Mouse (Mus musculus): Measurements from ENCODE around the gene Irf9. TPM values are rescaled to one million over a fixed set of nuclear protein-coding genes. Genes with fewer than 3 reads are reported as not detected.

Irf9 gene
- total RNA-seq, 2 experiments from 2014 or later, result 9.6 to 12.2 TPM

DNA sequence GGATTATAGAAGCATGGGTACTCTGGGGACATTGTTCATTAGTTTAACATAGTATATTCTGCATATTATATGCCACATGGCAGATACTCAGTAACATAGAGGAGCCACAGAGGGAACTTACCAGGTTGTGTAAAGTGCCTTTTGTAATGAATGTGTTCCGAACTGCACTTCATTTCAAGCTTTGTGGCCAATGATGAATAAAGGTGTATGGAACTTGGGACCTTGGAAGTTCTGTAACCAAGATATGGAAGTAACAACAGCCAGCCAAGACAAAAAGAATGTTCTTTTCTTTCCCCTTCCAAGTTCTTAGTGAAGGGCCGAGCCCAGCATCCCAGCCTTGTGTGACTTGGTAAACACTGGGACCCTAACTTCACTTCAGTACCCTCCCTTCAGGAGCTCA, 46.5 kb downstream of the Irf9 start, which contains the start of gene Tssk4:
Gene Tssk4, plus strand, starts transcription at position 301 of the 400 bp plus-strand sequence.
- no peak for DNase-seq (ENCODE audit: extremely low spot score in 1 of 2, low spot score in 1 of 2)

GRCm38 (mm10) chr14:55651528-55651927, 48.2 kb downstream of the Irf9 start:
- no peak for DNase-seq (ENCODE audit: extremely low spot score in 1 of 2, low spot score in 1 of 2)

- DNase-seq (ENCODE audit: extremely low spot score in 1 of 2, low spot score in 1 of 2), result no peak
These were observed 53.6 kb downstream of the Irf9 start for GRCm38 (mm10) chr14:55656935-55657334.

- DNase-seq (ENCODE audit: extremely low spot score in 1 of 2, low spot score in 1 of 2), result no peak
These were observed 54.6 kb downstream of the Irf9 start for GRCm38 (mm10) chr14:55658011-55658410.

Other genes starting within 250 kb of the Irf9 start
- 10 to 100 TPM; 20.7 to 22.1 TPM for gene Dhrs4, start 124.8 kb upstream of the Irf9 start, total RNA-seq (2021)
- gene Carmil3, start 112.9 kb upstream of the Irf9 start, total RNA-seq (2021), result 10 to 100 TPM; 47.0 to 66.6 TPM
- 100 to 1,000 TPM; 664 to 669 TPM for gene Cpne6, start 93.1 kb upstream of the Irf9 start, total RNA-seq (2021)
- 1 to 10 TPM; 2.1 to 2.2 TPM for gene Nrl, start 78.6 kb upstream of the Irf9 start, total RNA-seq (2021)
- 10 to 100 TPM; 37.2 to 37.8 TPM for gene Pck2, start 63.3 kb upstream of the Irf9 start, total RNA-seq (2021)
- gene Dcaf11, start 43.6 kb upstream of the Irf9 start, total RNA-seq (2021), result 10 to 100 TPM; 72.7 to 86.4 TPM
- gene A730061H03Rik, start 43.2 kb upstream of the Irf9 start, total RNA-seq (2021), result under 1 TPM; 0.89 to 0.92 TPM
- not detected for gene Fitm1, start 28.0 kb upstream of the Irf9 start, total RNA-seq (2021)
- gene Psme1, start 25.4 kb upstream of the Irf9 start, total RNA-seq (2021), result 10 to 100 TPM; 49.3 to 56.6 TPM
- 10 to 100 TPM; 47.2 to 56.6 TPM for gene Emc9, start 18.3 kb upstream of the Irf9 start, total RNA-seq (2021)
- gene Psme2, start 12.5 kb upstream of the Irf9 start, total RNA-seq (2021), result 10 to 100 TPM; 47.9 to 55.6 TPM
- gene Rnf31, start 11.9 kb upstream of the Irf9 start, total RNA-seq (2021), result 10 to 100 TPM; 36.4 to 41.9 TPM
- gene Rec8, start 14.5 kb downstream of the Irf9 start, total RNA-seq (2021), result 1 to 10 TPM; 1.2 to 2.7 TPM
- gene Ipo4, start 32.4 kb downstream of the Irf9 start, total RNA-seq (2021), result 100 to 1,000 TPM; 118 to 121 TPM
- gene Gm49378, start 34.3 kb downstream of the Irf9 start, total RNA-seq (2021), result 1 to 10 TPM; 2.1 to 6.3 TPM
- gene Tm9sf1, start 40.2 kb downstream of the Irf9 start, total RNA-seq (2021), result 10 to 100 TPM; 42.2 to 49.7 TPM
- gene Tssk4, start 46.6 kb downstream of the Irf9 start, total RNA-seq (2021), result under 1 TPM; 0.71 to 0.94 TPM
- gene Mdp1, start 56.9 kb downstream of the Irf9 start, total RNA-seq (2021), result 10 to 100 TPM; 49.2 to 50.4 TPM
- gene Gmpr2, start 68.4 kb downstream of the Irf9 start, total RNA-seq (2021), result 10 to 100 TPM; 26.8 to 29.3 TPM
- 100 to 1,000 TPM; 303 to 311 TPM for gene Nedd8, start 68.6 kb downstream of the Irf9 start, total RNA-seq (2021)
- 10 to 100 TPM; 14.0 to 14.9 TPM for gene Tinf2, start 78.2 kb downstream of the Irf9 start, total RNA-seq (2021)
- gene Tgm1, start 110.4 kb downstream of the Irf9 start, total RNA-seq (2021), result under 1 TPM; 0.17 to 0.23 TPM
- 10 to 100 TPM; 40.1 to 45.0 TPM for gene Rabggta, start 118.7 kb downstream of the Irf9 start, total RNA-seq (2021)
- 10 to 100 TPM; 78.3 to 94.9 TPM for gene Dhrs1, start 142.1 kb downstream of the Irf9 start, total RNA-seq (2021)
- 10 to 100 TPM; 13.4 to 13.6 TPM for gene Nop9, start 142.1 kb downstream of the Irf9 start, total RNA-seq (2021)
- 1 to 10 TPM; 1.4 to 2.1 TPM for gene Cideb, start 154.9 kb downstream of the Irf9 start, total RNA-seq (2021)
- gene Ltb4r2, start 157.9 kb downstream of the Irf9 start, total RNA-seq (2021), result under 1 TPM; 0.10 to 0.19 TPM
- gene Ltb4r1, start 162.4 kb downstream of the Irf9 start, total RNA-seq (2021), result under 1 TPM in 1 of 2 experiments, not detected in 1; 0.32 TPM
- gene Adcy4, start 180.5 kb downstream of the Irf9 start, total RNA-seq (2021), result 1 to 10 TPM; 3.9 to 5.9 TPM
- gene Ripk3, start 185.3 kb downstream of the Irf9 start, total RNA-seq (2021), result 1 to 10 TPM in 1 of 2 experiments, under 1 TPM in 1; 0.61 to 1.2 TPM
- 1 to 10 TPM; 1.6 to 3.9 TPM for gene Nfatc4, start 219.6 kb downstream of the Irf9 start, total RNA-seq (2021)

All from layer of hippocampus, postnatal 25 days (tissue).